Mouse (Mus musculus) MN1 (cell line): ENCODE data around the gene Clmn.

Experiments used
- DNase-seq: peaks from one replicate; pipeline ENCODE4 v3.0.0-alpha.2; 2016; ENCODE audit warnings: low spot score

The Clmn gene

GRCm38 (mm10) chr12:104864439-104865165 lies at the start of gene Clmn:
TSS of gene Clmn (minus strand) at chr12:104865076.
- peak; percentile 20 for DNase-seq

GRCm38 (mm10) chr12:104912990-104913389 lies 48.1 kb upstream of the Clmn start:
- DNase-seq: no peak

GRCm38 (mm10) chr12:104912281-104912933 lies 47.5 kb upstream of the Clmn start:
- DNase-seq: no peak

GRCm38 (mm10) chr12:104909750-104910149 lies 44.9 kb upstream of the Clmn start:
- no peak for DNase-seq

GRCm38 (mm10) chr12:104908986-104909385 lies 44.1 kb upstream of the Clmn start:
- DNase-seq: no peak

GRCm38 (mm10) chr12:104908024-104908781 lies 43.3 kb upstream of the Clmn start:
- DNase-seq: peak; percentile 61

GRCm38 (mm10) chr12:104907133-104907532 lies 42.3 kb upstream of the Clmn start:
- DNase-seq: no peak

GRCm38 (mm10) chr12:104904138-104904537 lies 39.3 kb upstream of the Clmn start:
- no peak for DNase-seq

GRCm38 (mm10) chr12:104902392-104903053 lies 37.6 kb upstream of the Clmn start:
- DNase-seq: no peak

GRCm38 (mm10) chr12:104901320-104901719 lies 36.4 kb upstream of the Clmn start:
- DNase-seq: no peak

- DNase-seq: peak; percentile 53
Observed at GRCm38 (mm10) chr12:104899835-104900234, 35.0 kb upstream of the Clmn start.

- DNase-seq: peak; percentile 29
Observed at GRCm38 (mm10) chr12:104899161-104899560, 34.3 kb upstream of the Clmn start.

GRCm38 (mm10) chr12:104898718-104899117 lies 33.8 kb upstream of the Clmn start:
- peak; percentile 45 for DNase-seq

- DNase-seq: no peak
Observed at GRCm38 (mm10) chr12:104897051-104897618, 32.3 kb upstream of the Clmn start.

GRCm38 (mm10) chr12:104896640-104897039 lies 31.8 kb upstream of the Clmn start:
- DNase-seq: no peak

- DNase-seq: no peak
Observed at GRCm38 (mm10) chr12:104892245-104892644, 27.4 kb upstream of the Clmn start.

- no peak for DNase-seq
Observed at GRCm38 (mm10) chr12:104890066-104890465, 25.2 kb upstream of the Clmn start.

GRCm38 (mm10) chr12:104886104-104886503 lies 21.2 kb upstream of the Clmn start:
- no peak for DNase-seq

GRCm38 (mm10) chr12:104882533-104882932 lies 17.7 kb upstream of the Clmn start:
- no peak for DNase-seq

- no peak for DNase-seq
Observed at GRCm38 (mm10) chr12:104882061-104882460, 17.2 kb upstream of the Clmn start.

- DNase-seq: no peak
Observed at GRCm38 (mm10) chr12:104881518-104882060, 16.7 kb upstream of the Clmn start.

GRCm38 (mm10) chr12:104880367-104880766 lies 15.5 kb upstream of the Clmn start:
- DNase-seq: no peak
